Mouse (Mus musculus): ENCODE data around the gene Ubr7.

Ubr7 gene

GRCm38 (mm10) chr12:102743036-102743588, 14.7 kb upstream of the Ubr7 start:
- no peak for DNase-seq (ENCODE audit: extremely low spot score)

DNA sequence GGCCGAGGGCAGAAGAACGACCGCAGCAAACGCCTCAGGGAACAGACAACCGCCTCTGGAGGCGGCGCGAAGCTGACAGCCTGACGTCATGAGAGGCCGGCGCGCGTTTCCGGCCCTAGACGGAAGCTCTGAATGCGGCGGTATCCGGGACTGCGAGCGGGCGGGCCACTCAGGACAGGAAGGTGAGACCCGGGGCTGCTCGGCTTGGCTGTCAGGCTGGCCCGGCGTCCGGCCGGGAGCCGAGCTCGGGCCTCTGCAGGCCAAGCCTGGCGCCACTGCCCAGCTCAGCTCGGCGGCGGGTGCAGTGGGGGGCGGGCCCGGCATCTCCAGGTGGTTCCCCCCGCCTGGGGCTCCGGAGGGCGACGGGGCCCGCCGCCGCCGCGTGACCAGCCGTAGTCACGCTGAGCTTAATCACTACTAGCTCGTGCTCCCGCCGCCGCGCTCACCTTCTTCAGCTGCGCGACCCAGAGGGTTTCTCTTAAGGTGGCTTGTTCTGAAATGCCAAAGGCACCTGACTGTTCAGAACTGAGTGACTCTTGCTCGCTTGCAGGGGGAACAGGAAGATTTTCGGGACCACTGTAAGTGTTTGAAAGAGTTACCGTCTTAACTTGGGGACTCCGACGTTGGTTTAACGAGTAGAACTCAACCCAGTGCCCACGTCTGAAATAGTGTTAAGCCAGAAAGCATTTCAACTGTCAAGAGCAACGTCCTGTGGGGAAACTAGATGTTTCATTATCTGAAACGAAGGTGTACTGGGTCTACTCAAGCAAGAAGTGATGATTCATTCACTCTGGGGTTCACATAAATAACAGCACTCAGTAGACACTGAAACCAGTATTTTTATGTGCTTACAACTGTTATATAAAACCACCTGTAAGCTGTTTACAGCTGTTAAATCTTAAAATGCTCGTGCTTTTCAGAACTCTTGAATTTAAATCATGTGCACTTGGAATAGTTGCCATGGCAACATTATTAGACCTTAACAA, 13.9 kb upstream of the Ubr7 start, which contains the start of the genes Moap1 and Tmem251:
Gene Moap1, minus strand, starts transcription at position 73 of the 986 bp plus-strand sequence.
Gene Tmem251, plus strand, starts transcription at position 174 of the 986 bp plus-strand sequence.
- peak; percentile 91 for DNase-seq (ENCODE audit: extremely low spot score)

DNA sequence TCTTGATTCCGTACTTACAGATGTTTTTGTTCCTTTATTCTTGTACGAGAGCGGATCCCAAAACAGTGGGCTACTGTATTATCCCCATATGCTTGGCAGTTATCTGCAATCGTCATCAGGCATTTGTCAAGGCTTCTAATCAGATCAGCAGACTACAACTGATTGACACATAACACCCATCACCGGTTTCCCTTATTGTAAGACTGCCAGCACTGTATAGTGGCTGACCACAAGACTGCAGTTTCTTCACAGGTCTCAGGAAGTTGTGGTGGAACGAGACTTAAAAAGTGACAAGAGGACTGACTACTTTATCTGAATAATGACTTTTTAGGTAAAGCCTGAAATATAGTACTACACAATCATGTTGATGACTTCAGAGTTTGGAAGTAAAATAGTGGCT, 12.9 kb upstream of the Ubr7 start:
- no peak for DNase-seq (ENCODE audit: extremely low spot score)

DNA sequence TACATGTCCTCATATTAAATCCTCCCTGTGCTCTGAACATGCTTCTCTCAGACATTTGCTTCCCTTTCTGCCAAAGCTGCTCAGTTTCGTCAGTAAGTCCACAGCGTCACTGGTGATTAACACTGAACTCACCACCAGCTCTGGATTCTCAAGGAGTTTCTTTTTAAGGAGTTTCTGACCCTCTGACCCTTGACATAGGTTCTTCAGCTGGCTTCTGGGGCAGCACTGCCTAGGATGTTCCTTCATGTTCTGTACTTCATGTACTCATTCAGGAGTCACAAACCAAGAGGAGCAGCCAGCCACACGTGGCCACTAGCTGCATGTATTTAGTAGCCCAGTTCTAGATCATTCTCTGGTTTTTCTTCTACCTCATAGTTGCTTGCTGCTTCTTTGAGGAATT, 9.5 kb upstream of the Ubr7 start:
- no peak for DNase-seq (ENCODE audit: extremely low spot score)

- peak; percentile 25 for DNase-seq (ENCODE audit: extremely low spot score)
Observed at GRCm38 (mm10) chr12:102756304-102756703, 1.5 kb upstream of the Ubr7 start.

- no peak for DNase-seq (ENCODE audit: extremely low spot score)
Observed at GRCm38 (mm10) chr12:102757055-102757688, 595 bp upstream of the Ubr7 start.

DNA sequence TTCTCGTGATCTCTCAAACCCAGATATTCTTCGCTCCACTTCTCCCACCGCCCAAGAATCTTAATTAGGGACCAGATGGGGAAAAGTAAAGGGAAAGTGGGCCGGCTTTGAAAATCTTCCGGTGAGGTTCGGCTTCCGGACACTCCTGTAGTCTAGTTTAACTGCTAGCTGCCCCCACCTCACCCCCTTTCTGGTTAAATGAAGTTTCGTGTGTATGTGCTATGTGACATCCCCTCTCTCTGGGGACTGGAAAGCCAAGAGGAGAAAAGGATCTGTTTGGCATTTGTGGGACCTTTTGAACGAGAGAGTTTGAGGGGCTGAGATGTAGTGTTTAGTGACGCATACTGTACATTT, 613 bp downstream of the Ubr7 start, which contains the start of gene Gm20604:
Gene Gm20604, minus strand, starts transcription at position 270 of the 354 bp plus-strand sequence.
- DNase-seq (ENCODE audit: extremely low spot score): no peak

GRCm38 (mm10) chr12:102758936-102759335, 1.2 kb downstream of the Ubr7 start:
- no peak for DNase-seq (ENCODE audit: extremely low spot score)

DNA sequence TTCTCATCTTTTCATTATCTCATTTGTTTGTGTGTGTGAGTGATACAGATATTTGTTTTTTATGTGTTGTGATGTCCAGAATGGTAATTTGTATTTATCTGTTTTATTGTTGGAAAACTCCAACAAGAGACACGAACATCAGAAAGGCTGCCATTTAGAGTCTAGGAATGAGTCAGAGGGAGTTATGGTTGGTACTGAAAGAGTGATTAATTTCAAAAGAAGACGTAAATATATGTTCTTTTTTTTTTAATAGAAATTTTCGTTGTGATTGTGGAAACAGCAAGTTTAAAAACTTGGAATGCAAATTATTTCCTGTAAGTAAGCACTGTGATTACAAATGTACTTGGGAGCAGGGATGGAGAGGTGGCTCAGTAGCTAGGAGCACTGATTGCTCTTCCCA, 3.9 kb downstream of the Ubr7 start:
- DNase-seq (ENCODE audit: extremely low spot score): no peak

DNA sequence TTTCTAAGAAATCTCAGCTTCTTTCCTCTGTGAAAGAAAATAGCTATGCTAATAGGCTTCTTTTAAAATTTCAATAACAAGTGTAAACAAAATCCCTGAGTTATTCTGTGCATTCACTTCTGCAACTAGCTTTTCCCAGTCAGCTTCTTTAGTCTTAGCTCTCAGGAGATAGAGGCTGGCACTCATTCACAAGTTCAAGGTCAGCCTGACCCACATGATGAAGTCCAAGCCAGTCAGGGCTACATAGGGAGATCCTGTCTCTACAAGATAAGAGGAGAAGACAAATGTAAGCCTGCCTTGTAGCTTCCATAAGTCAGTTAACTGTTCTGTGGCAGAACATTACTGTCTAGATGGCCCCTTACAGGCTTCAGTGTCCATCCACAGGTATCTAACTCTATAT, 5.9 kb downstream of the Ubr7 start:
- DNase-seq (ENCODE audit: extremely low spot score): no peak

- DNase-seq (ENCODE audit: extremely low spot score): no peak
Observed at GRCm38 (mm10) chr12:102769000-102769399, 11.2 kb downstream of the Ubr7 start.

DNA sequence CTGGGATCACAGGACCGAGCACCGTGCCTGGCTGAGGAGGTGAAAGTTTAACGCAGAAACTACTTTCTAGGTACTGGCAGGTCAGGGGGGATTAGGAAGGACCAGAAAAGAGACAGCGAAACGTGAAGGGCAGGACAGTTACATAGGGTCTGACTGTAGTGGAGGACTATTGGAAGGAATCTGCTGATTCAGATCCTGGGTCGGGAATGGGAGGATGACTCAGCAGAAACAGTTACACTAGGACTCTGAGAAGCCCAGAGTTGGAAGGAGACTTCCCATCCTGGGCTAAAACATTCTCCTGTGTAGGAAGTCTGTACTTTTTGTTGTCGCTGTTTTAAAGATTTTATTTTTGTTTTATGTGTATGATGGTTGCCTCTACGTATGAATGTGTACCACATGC, 13.8 kb downstream of the Ubr7 start:
- DNase-seq (ENCODE audit: extremely low spot score): no peak

DNA sequence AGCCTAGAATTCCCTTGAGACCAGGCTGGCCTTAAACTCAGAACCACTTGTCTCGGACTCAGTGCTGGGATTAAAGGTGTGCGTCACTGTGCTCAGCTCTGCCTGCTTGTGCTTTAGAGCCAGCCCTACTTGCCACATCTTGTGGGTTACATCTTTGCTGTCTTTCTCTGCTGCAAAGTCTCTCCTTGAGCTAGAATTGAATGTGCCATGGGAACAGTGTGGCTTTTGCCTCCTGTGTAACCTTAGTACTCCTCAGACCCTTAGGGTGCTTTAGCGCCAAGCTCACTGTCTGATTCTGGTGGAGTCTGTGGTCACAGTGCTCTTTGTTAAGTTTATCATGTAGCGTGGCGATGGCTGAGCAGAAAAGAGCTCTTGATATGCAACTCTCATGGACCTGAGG, 14.9 kb downstream of the Ubr7 start:
- no peak for DNase-seq (ENCODE audit: extremely low spot score)

DNA sequence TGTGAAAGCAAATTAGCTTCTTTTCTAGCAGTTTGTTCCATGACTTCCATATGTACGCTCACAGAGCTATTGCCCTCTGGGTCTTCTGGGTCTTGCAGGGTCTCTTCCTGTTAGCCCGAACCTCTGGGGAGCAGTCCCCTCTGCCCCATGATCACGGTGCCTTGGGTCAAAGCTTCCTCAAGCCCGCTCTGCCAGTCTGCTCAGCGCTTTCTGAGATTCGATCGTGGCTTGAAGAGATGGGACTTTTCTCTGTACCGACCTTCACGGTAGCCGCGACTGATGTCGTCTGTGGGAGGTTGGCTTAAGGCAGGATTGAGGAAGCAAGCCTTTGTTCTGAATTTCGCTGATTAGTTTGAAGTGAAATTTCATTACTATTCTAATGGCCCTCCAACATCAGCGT, 18.3 kb downstream of the Ubr7 start:
- DNase-seq (ENCODE audit: extremely low spot score): no peak

GRCm38 (mm10) chr12:102778151-102778550, 20.4 kb downstream of the Ubr7 start:
- DNase-seq (ENCODE audit: extremely low spot score): no peak

DNA sequence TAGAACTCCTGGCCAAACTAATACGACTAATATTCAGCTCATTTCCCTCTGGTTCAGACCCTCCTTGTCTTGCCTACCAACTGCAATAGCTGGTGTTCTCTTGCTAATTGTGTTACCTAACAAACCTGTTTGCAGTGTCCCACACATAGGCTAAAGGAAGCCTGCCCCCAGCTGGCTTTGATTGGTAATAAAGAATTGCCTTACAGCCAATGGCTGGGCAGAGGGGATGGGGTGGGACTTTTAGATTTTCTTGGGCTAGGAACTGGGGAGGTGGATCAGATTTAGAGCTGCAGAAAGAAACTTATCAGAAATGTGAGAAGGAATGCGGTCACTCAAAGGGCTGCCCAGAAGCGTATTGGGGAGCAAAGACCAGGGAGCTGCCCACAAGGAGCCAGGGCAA, 21.7 kb downstream of the Ubr7 start:
- DNase-seq (ENCODE audit: extremely low spot score): no peak

DNA sequence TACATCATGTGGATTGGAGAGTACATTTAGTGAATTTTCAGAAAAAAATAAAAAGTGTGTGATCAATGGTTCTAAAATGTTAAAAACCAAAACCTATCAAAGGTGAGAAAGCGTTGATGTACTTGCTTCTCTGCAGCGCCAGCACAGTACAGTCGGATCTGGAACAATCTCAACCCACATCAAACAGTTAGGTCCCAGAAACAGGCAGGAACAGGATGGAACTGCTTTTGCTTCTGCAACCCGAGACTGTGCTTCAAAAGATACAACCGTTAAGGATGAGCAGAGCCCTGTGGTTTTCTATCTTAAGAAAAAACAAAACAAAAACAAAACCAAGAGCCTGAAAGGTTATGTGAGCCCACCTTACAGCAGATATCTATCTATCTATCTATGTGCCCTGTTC, 25.1 kb downstream of the Ubr7 start:
- DNase-seq (ENCODE audit: extremely low spot score): no peak

DNA sequence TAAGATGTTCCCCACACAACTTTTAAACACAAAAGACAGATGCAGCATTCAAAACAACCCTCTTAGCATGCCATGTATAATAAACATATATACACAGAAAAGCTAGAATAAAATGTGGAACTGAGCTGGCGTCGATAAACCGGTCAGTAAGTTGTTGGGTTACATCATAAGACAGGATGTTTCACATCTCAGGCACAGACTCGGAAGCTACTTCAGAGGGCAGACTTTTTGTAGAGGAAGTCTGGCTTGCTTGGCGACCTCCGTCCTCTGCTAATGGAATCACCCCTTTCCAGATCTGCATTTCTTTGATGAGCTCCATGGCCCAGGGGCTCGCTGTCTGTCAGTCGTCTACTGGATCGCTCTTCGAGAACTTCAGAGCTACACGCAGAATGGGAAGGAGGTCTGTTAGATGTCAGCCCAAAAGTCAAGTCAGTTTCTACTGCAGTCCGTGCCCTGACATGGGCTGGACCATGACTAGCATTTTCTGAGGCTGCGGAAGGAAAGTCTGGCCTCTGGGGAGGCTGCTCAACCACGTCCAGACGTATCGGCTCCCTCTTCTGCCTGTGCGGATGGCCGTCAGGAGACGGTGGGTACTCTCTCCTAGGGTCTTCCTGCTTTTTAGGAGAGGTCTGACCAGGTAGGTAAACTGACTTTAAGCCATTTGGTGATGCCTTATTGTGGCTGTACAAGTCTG, 27.3 kb downstream of the Ubr7 start:
- no peak for DNase-seq (ENCODE audit: extremely low spot score)

DNA sequence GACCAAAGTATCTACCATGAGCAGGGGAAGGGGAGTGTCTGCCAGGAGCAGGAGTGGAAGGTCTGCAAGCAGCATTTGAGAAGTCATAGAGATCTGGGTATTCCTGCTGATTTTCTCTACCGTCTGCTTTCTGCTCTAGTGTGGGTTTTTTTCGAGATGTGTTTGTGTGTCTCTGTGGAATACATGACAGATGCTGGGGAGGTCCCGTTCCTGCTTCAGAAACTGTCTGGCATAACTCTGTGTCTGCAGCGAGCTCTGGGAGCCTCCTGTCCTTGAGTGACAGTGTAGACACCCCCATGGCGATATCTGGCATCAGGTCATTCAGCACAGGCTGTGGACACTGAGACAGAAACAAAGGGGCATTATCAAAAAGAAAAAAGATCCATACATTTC, 27.8 kb downstream of the Ubr7 start:
- DNase-seq (ENCODE audit: extremely low spot score): no peak

DNA sequence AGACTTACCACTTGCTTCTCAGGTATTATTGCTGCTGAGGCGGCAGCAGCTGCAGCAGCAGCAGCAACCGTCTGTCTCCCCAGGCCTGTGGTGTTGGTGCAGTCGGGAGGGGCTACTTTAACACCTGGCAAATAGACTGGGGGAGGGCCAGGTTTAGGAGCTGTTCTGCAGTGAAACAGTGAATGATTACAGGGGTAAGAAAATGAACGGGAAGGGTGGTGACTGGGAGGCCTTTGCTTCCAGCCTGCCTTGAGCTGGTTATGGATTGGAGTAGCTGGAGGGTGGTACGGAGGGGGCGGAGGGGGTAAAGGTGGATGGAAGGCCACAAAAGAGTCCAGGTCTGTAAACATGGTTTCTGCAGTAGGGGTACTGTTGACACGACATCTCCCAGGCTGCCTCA, 30.2 kb downstream of the Ubr7 start:
- DNase-seq (ENCODE audit: extremely low spot score): no peak

DNA sequence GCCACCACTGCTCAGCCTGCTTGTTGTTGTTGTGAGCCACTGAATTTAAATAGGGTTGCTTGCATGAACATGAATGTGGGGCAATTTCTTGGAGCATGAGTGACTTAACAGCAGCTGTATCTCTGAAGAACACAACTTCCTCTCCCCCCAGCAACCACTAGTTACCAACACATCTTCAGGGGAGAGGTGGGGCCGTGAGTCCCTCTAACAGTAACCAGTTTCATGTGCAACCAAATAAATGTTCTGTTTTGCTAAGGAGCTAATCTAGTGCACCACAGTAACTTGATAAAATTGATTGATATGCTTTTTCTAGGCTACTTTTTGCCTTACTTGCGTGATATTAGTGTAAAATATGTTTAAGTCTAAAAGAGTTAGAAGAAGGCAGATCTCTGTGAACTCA, 41.8 kb downstream of the Ubr7 start:
- no peak for DNase-seq (ENCODE audit: extremely low spot score)

DNA sequence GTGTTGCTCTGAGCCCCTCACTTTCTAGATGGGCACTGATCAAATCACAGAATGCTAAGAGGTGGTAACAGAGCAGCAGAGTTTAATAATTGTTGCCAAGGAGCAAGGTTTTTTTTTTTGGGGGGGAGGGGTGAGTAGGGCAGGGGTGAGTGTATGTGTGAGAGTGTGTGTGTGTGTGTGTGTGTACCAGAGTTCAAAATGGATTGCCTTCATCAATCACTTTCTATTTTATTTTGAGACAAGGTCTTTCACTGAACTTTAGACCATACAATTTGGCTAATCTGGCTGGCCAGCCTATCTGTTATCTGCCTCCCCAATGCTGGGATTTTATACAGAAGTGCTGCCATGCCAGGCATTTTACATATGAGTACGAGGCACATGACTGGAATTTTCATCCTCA, 57.1 kb downstream of the Ubr7 start:
- no peak for DNase-seq (ENCODE audit: extremely low spot score)
